Mouse (Mus musculus) cortical plate, adult 2 months (tissue): ENCODE results near the gene Ikbkg. TPM values are rescaled to one million over a fixed set of nuclear protein-coding genes. Genes with fewer than 3 reads are reported as not detected.
"Not testable (repeated sequence)": the region's sequence is repeated elsewhere in the genome, so short reads cannot be mapped to it uniquely, and the experiment has no call there.

Source experiments
- H3K27ac ChIP-seq: fragments of 200-500 bp; 2 replicates; pipeline ENCODE4 v1.5.1; 2012; ENCODE audit warnings: low read length, control low read depth, inconsistent platforms; ENCODE audit not compliant: insufficient read depth
- H3K4me1 ChIP-seq: fragments of 200-500 bp; 2 replicates; pipeline ENCODE4 v1.6.1; 2011; ENCODE audit warnings: low read length; ENCODE audit not compliant: control insufficient read depth, insufficient read depth
- H3K4me3 ChIP-seq: fragments of 200-500 bp; 2 replicates; pipeline ENCODE4 v1.5.1; 2011; ENCODE audit warnings: mild to moderate bottlenecking, low read length, control low read depth; ENCODE audit not compliant: insufficient read depth
- CTCF ChIP-seq: fragments of 200-500 bp; IDR thresholded peaks from 2 replicates; pipeline ENCODE4 v1.5.1; 2011; ENCODE audit warnings: mild to moderate bottlenecking, control low read depth, low read length; ENCODE audit not compliant: insufficient read depth; ENCODE audit errors: extremely low read depth
- POLR2A ChIP-seq: fragments of 200-500 bp; IDR thresholded peaks from 2 replicates; pipeline ENCODE4 v1.6.1; 2011; ENCODE audit warnings: mild to moderate bottlenecking, low read length, control low read depth; ENCODE audit not compliant: insufficient read depth; ENCODE audit errors: extremely low read depth
- polyA plus RNA-seq: library from polyadenylated mRNA; depleted of rRNA; stranded (reverse); fragments of >200 nt; gene quantifications from 2 replicates; pipeline ENCODE4 v1.2.3, GENCODE M21; 2012; rRNA removed

Ikbkg gene
- polyA plus RNA-seq, 1 experiment, result 21.3 TPM

DNA sequence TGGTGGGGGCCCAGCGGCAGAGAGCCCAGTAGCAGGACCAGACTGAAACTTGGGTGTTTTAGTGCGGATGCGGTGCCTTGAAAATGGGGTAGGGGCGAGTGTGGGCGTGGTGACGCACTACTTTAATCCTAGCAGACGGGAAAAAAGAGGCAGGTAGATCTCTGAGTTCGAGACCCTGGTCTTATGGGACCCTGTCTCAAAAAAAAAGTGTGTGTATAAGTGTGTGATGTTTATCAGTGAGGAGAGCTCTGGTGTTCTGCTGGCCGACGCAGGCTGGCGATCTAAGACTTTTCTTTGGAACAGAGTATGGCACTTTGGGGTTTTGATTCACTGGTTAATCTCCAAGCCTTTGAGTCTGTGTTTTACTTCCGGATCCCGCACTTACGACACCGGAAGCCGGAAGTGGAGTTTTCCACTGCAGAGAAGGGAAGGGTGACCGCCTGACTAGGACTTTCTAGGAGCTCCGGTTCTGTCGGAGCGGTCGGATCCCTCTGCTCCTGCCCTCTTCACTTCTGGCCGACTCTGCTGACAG, 36.3 kb downstream of the Ikbkg start:
- H3K4me3 ChIP-seq, result peak overlapping the region; percentile 86
- no peaks in the 10 kb centered on the region for H3K4me1 ChIP-seq
- TF ChIP-seq CTCF, result no peak
- TF ChIP-seq POLR2A, result peak; percentile 55
- peak overlapping the region; percentile 93 for H3K27ac ChIP-seq

DNA sequence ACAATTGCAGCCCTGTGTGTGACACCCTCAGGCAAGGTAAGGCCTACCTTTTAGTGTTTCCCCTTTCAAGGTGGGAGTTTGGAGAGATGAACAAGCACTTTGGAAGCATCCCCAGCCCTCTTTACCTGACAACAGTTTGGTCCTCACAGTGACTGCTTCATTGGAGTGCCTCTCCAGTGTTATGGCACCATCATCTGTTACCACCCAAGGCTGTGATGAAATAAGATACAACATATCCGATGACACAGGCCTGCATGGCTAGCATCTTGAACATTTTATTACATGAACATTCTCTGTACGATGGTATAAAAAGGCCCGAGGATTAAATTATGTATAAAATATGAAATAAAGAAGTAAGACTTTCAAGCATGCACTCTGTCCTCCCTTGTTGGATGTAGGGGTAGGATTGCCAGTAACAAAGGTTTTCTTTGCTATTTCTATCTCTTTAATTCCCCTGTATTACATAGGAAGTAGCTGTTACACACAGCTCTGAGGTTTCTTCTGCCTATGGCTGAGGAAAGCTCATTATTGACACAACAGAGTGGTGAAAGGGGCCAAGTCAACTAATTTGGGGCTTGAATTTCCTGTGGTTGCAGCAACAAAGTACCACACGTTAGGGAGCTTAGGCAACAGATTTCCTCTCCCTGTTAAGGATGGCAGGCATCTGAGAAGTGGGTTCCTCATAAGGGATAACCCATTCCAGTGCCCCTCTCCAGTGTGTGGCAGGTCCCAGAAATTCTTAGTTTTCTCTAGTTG, 58.2 kb downstream of the Ikbkg start:
- Histone ChIP-seq H3K4me3 (no peak overlapping the region), H3K4me1 (no peaks in the 10 kb centered on the region), H3K27ac (no peak overlapping the region)
- TF ChIP-seq POLR2A, result no peak
- TF ChIP-seq CTCF, result no peak

DNA sequence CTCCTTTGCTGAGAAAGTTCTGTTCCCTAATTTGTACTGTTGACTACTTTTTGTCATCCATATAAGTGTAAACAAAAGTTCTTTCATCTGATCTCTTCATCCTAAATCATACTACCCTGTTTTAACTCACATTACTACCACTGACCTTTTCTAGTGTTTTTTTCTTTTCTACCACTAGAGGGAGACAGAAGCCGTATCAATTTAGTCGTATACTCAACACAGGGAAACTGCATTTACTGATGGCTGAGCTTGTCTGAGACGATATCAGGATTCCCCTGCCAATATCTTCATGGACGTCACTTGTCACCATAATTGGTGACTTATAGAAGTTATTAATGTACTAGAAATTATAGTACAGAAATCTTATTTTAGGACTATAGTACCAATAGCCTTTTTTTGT, 59.7 kb downstream of the Ikbkg start:
- no peaks in the 10 kb centered on the region for H3K4me1 ChIP-seq
- H3K27ac ChIP-seq, result no peak overlapping the region
- H3K4me3 ChIP-seq, result no peak overlapping the region
- no peak for TF ChIP-seq POLR2A
- no peak for TF ChIP-seq CTCF

GRCm38 (mm10) chrX:74481349-74481885, 88.3 kb downstream of the Ikbkg start, which contains the start of gene Gm6880:
Gene Gm6880 (minus strand): TSS chrX:74481399.
- H3K4me1 ChIP-seq, H3K27ac ChIP-seq, H3K4me3 ChIP-seq: not testable (repeated sequence)

DNA sequence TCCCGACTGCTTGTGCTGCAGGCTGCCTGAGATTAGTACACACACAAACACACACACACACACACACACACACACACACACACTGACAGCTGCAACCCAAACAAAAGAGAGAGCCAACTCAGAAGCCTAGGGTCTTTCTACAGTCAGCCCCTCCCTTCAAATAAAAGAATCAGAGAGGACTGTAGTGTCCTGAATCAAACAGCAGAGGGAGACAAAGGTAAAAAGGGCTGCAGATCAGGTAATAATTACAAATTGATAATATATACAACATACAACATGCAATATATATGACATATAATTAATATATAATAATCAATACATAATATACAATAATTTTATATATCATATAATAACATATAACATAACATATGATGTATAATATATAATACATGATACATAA, 104.0 kb downstream of the Ikbkg start:
- Histone ChIP-seq H3K4me1 (no peaks in the 10 kb centered on the region), H3K4me3 (no peak overlapping the region), H3K27ac (no peak overlapping the region)
- TF ChIP-seq POLR2A, result no peak
- peak; percentile 4; the same call in 1 of the 2 replicates for TF ChIP-seq CTCF

Other genes starting within 250 kb of the Ikbkg start
- gene Tex28, start 225.5 kb upstream of the Ikbkg start, polyA plus RNA-seq, result not detected in 2 replicates
- gene Tktl1, start 216.0 kb upstream of the Ikbkg start, polyA plus RNA-seq, result 0.04 and 0.09 TPM in 2 replicates
- gene Flna, start 143.5 kb upstream of the Ikbkg start, polyA plus RNA-seq, result 157 and 175 TPM in 2 replicates
- gene Emd, start 138.6 kb upstream of the Ikbkg start, polyA plus RNA-seq, result 41.9 and 43.6 TPM in 2 replicates
- gene Rpl10, start 122.5 kb upstream of the Ikbkg start, polyA plus RNA-seq, result 770 and 800 TPM in 2 replicates
- 83.0 and 101 TPM in 2 replicates for gene Taz, start 111.4 kb upstream of the Ikbkg start, polyA plus RNA-seq
- gene Dnase1l1, start 111.0 kb upstream of the Ikbkg start, polyA plus RNA-seq, result 5.3 TPM in 2 replicates
- 477 and 483 TPM in 2 replicates for gene Atp6ap1, start 96.2 kb upstream of the Ikbkg start, polyA plus RNA-seq
- 792 and 862 TPM in 2 replicates for gene Gdi1, start 88.3 kb upstream of the Ikbkg start, polyA plus RNA-seq
- gene Fam50a, start 80.3 kb upstream of the Ikbkg start, polyA plus RNA-seq, result 41.0 and 51.5 TPM in 2 replicates
- gene Plxna3, start 64.2 kb upstream of the Ikbkg start, polyA plus RNA-seq, result 39.9 and 44.7 TPM in 2 replicates
- 51.6 and 54.4 TPM in 2 replicates for gene Lage3, start 39.7 kb upstream of the Ikbkg start, polyA plus RNA-seq
- 82.9 and 83.8 TPM in 2 replicates for gene Ubl4a, start 20.1 kb upstream of the Ikbkg start, polyA plus RNA-seq
- 4.2 and 5.2 TPM in 2 replicates for gene Slc10a3, start 19.9 kb upstream of the Ikbkg start, polyA plus RNA-seq
- gene Fam3a, start within 50 bp of the Ikbkg start, polyA plus RNA-seq, result 31.6 TPM in 2 replicates
- 27.4 and 31.2 TPM in 2 replicates for gene G6pdx, start 35.9 kb downstream of the Ikbkg start, polyA plus RNA-seq
- not detected in 2 replicates for gene Gm6880, start 88.1 kb downstream of the Ikbkg start, polyA plus RNA-seq
- not detected in 2 replicates for gene Olfr1326-ps1, start 181.6 kb downstream of the Ikbkg start, polyA plus RNA-seq
- gene Olfr1325, start 199.4 kb downstream of the Ikbkg start, polyA plus RNA-seq, result not detected in 2 replicates